Mouse (Mus musculus) left cerebral cortex, postnatal 4 days (tissue): ENCODE results near the gene Aif1l. TPM values are rescaled to one million over a fixed set of nuclear protein-coding genes. Genes with fewer than 3 reads are reported as not detected.

Experiments
- DNase-seq: peaks from one replicate; pipeline ENCODE4 v3.0.0-alpha.2; 2022
- intact Hi-C: fragments of 180-260 bp; cut with DNase I; formaldehyde crosslinking; loops from one replicate; pipeline ENCODE4 v1.15.1; 2025
- total RNA-seq, 2 experiments: library from RNA; stranded (reverse); gene quantifications; 2 replicates each; pipeline ENCODE4 v1.2.3; 2021

The Aif1l gene
- total RNA-seq, 2 experiments from 2014 or later = 10.5 to 14.1 TPM

GRCm38 (mm10) chr2:31998443-31998842 lies 48.5 kb downstream of the Aif1l start:
- intact Hi-C loops = loop anchor here (10.0 kb wide), 1 partner anchor 1984 kb away; no protein-coding TSS in a partner anchor
- DNase-seq = no peak

GRCm38 (mm10) chr2:32008311-32008710 lies 58.4 kb downstream of the Aif1l start:
- no peak for DNase-seq
- intact Hi-C loops = loop anchor here (10.0 kb wide), 2 partner anchors 186 to 1684 kb away; no protein-coding TSS in a partner anchor

- DNase-seq = no peak
Observed at GRCm38 (mm10) chr2:32008716-32009115, 58.8 kb downstream of the Aif1l start.

GRCm38 (mm10) chr2:32019704-32020103 lies 69.8 kb downstream of the Aif1l start:
- DNase-seq = no peak
- intact Hi-C loops = no loop called here

More at GRCm38 (mm10) chr2:32008716-32009115, 58.8 kb downstream of the Aif1l start:
- intact Hi-C loops = loop anchor here (10.0 kb wide), 2 partner anchors 186 to 1684 kb away; no protein-coding TSS in a partner anchor

GRCm38 (mm10) chr2:32020229-32020628 lies 70.3 kb downstream of the Aif1l start:
- DNase-seq = no peak
- intact Hi-C loops = no loop called here

Other genes with a start within 250 kb of the Aif1l start
- not detected for gene Qrfp, start 139.6 kb upstream of the Aif1l start, total RNA-seq
- 1 to 10 TPM; 3.9 to 9.9 TPM for gene Fibcd1, start 104.1 kb upstream of the Aif1l start, total RNA-seq
- gene Lamc3, start 62.8 kb upstream of the Aif1l start, total RNA-seq = 10 to 100 TPM; 11.8 to 12.7 TPM
- 10 to 100 TPM; 54.0 to 59.8 TPM for gene Nup214, start 24.3 kb downstream of the Aif1l start, total RNA-seq
- under 1 TPM; 0.70 to 0.92 TPM for gene Fam78a, start 134.7 kb downstream of the Aif1l start, total RNA-seq
- 10 to 100 TPM; 18.1 to 18.3 TPM for gene Plpp7, start 145.4 kb downstream of the Aif1l start, total RNA-seq
- 100 to 1,000 TPM; 327 to 335 TPM for gene Prrc2b, start 200.9 kb downstream of the Aif1l start, total RNA-seq